In genomic region chr4:41726826-41727621, GRCm38 (mm10) we compare ENCODE assay signal across 18 mouse cellular contexts. TPM values are rescaled to one million over a fixed set of nuclear protein-coding genes. Genes with fewer than 3 reads are reported as not detected.
DNase-seq lines count a peak whose midpoint lies in the region; ATAC-seq lines count a peak whose summit lies in the region.
"Had no signal": no experiment of that assay in that cellular context is flagged by ENCODE, and none has a peak within 500 bp of the region (broad histone marks: within the 10 kb centered on the region; RNA-seq: fewer than 3 reads in every experiment).

No protein-coding gene starts in this region.

- H3K36me3 ChIP-seq in hindbrain, embryonic 10.5 days = no peaks in the 10 kb centered on the region
- H3K36me3 ChIP-seq in hindbrain, embryonic 16.5 days (ENCODE audit: control insufficient read depth, insufficient read depth, low read length) = no peaks in the 10 kb centered on the region
- no peaks in the 10 kb centered on the region for H3K36me3 ChIP-seq in hindbrain, embryonic 11.5 days (ENCODE audit: control insufficient read depth, insufficient read depth, low read length)
- H3K36me3 ChIP-seq in midbrain, embryonic 14.5 days (ENCODE audit: control insufficient read depth, insufficient read depth, low read length) = no peaks in the 10 kb centered on the region
- H3K36me3 ChIP-seq: heart, embryonic 15.5 days had no signal

- peaks cover 41% of the 10 kb centered on the region for H3K4me1 ChIP-seq in hindbrain, embryonic 10.5 days (replicated peaks)
- peaks cover 21% of the 10 kb centered on the region for H3K4me1 ChIP-seq in hindbrain, embryonic 16.5 days (ENCODE audit: control insufficient read depth, insufficient read depth, low read depth, low read length)
- H3K4me1 ChIP-seq in hindbrain, embryonic 11.5 days (replicated peaks; ENCODE audit: control insufficient read depth, insufficient read depth, low read length) = peaks cover 16% of the 10 kb centered on the region
- peaks cover 16% of the 10 kb centered on the region for H3K4me1 ChIP-seq in midbrain, embryonic 14.5 days (ENCODE audit: control insufficient read depth, insufficient read depth, low read length)

- no peak for ATAC-seq in hindbrain, embryonic 16.5 days
- peak; percentile 62 for ATAC-seq in hindbrain, embryonic 11.5 days (ENCODE audit: low FRiP score)
- no peak for ATAC-seq in midbrain, embryonic 14.5 days (ENCODE audit: low FRiP score, low TSS enrichment)
- no peak for ATAC-seq in megakaryocyte progenitor cell, adult 5-6 weeks (replicated peaks; ENCODE audit: poor library complexity)
- ATAC-seq in granulocyte monocyte progenitor cell, adult 5-6 weeks (replicated peaks; ENCODE audit: poor library complexity, severe bottlenecking) = no peak
- ATAC-seq: lung, postnatal 0 days had no signal

- peak; percentile 48 for DNase-seq in hindbrain, embryonic 10.5 days (ENCODE audit: low spot score)
- peak; percentile 46 for DNase-seq in embryo, embryonic 11 days
- DNase-seq in hindbrain, embryonic 11.5 days (ENCODE audit: low spot score) = peak; percentile 55
- no peak for DNase-seq in midbrain, embryonic 14.5 days
- DNase-seq in layer of hippocampus, adult 9-10 months (ENCODE audit: low spot score) = no peak
- DNase-seq: adrenal gland, postnatal 36 days; cerebellum, postnatal 25 days; gastrocnemius, postnatal 36 days; kidney, adult 2 months; kidney, postnatal 4 days had no signal

- H3K9me3 ChIP-seq in hindbrain, embryonic 10.5 days = no peaks in the 10 kb centered on the region
- no peaks in the 10 kb centered on the region for H3K9me3 ChIP-seq in hindbrain, embryonic 16.5 days (ENCODE audit: control insufficient read depth, low read length)
- H3K9me3 ChIP-seq in hindbrain, embryonic 11.5 days (ENCODE audit: control insufficient read depth, low read length) = no peaks in the 10 kb centered on the region
- no peaks in the 10 kb centered on the region for H3K9me3 ChIP-seq in midbrain, embryonic 14.5 days (ENCODE audit: control insufficient read depth, low read length)
- H3K9me3 ChIP-seq: heart, embryonic 15.5 days had no signal

- peak overlapping the region; percentile 29; the same call in 1 of the 2 replicates for H3K4me3 ChIP-seq in hindbrain, embryonic 10.5 days
- no peak overlapping the region for H3K4me3 ChIP-seq in hindbrain, embryonic 16.5 days (ENCODE audit: low read length)
- H3K4me3 ChIP-seq in hindbrain, embryonic 11.5 days (ENCODE audit: low read depth, low read length) = no peak overlapping the region
- H3K4me3 ChIP-seq in midbrain, embryonic 14.5 days (replicated peaks; ENCODE audit: low read depth, low read length) = no peak overlapping the region
- H3K4me3 ChIP-seq: heart, embryonic 15.5 days had no signal

- no peak overlapping the region for H3K9ac ChIP-seq in hindbrain, embryonic 16.5 days (ENCODE audit: low read depth, low read length)
- no peak overlapping the region; the same call in 1 of the 2 replicates for H3K9ac ChIP-seq in hindbrain, embryonic 11.5 days (ENCODE audit: low read depth, low read length)
- no peak overlapping the region; the same call in 1 of the 2 replicates for H3K9ac ChIP-seq in midbrain, embryonic 14.5 days (replicated peaks; ENCODE audit: low read length)
- H3K9ac ChIP-seq: heart, embryonic 15.5 days; liver, embryonic 14.5 days had no signal

- peaks cover 85% of the 10 kb centered on the region for H3K27me3 ChIP-seq in hindbrain, embryonic 10.5 days (ENCODE audit: insufficient read depth, poor library complexity, severe bottlenecking)
- H3K27me3 ChIP-seq in hindbrain, embryonic 16.5 days (replicated peaks; ENCODE audit: control insufficient read depth, insufficient read depth, low read length) = peaks cover 45% of the 10 kb centered on the region
- peaks cover 66% of the 10 kb centered on the region for H3K27me3 ChIP-seq in hindbrain, embryonic 11.5 days (ENCODE audit: control insufficient read depth, insufficient read depth, low read length)
- peaks cover 70% of the 10 kb centered on the region for H3K27me3 ChIP-seq in midbrain, embryonic 14.5 days (ENCODE audit: control insufficient read depth, insufficient read depth, low read length)

- H3K4me2 ChIP-seq in hindbrain, embryonic 16.5 days (ENCODE audit: low read length) = no peak overlapping the region
- H3K4me2 ChIP-seq in hindbrain, embryonic 11.5 days (replicated peaks; ENCODE audit: low read depth, low read length) = no peak overlapping the region
- H3K4me2 ChIP-seq in midbrain, embryonic 14.5 days (ENCODE audit: low read length) = peak overlapping the region; percentile 27
- H3K4me2 ChIP-seq: heart, embryonic 15.5 days had no signal

- WGBS in hindbrain, embryonic 10.5 days = 17% methylated on average over 20 of the region's 20 CpGs
- 11% methylated on average over 20 of the region's 20 CpGs for WGBS in hindbrain, embryonic 16.5 days
- 17% methylated on average over 20 of the region's 20 CpGs for WGBS in hindbrain, embryonic 11.5 days
- WGBS in midbrain, embryonic 14.5 days = 16% methylated on average over 20 of the region's 20 CpGs

- peak overlapping the region; percentile 45; the same call in 1 of the 2 replicates for H3K27ac ChIP-seq in hindbrain, embryonic 10.5 days
- H3K27ac ChIP-seq in hindbrain, embryonic 16.5 days (ENCODE audit: low read depth, low read length) = no peak overlapping the region
- H3K27ac ChIP-seq in hindbrain, embryonic 11.5 days (ENCODE audit: low read depth, low read length) = no peak overlapping the region
- no peak overlapping the region for H3K27ac ChIP-seq in midbrain, embryonic 14.5 days (replicated peaks; ENCODE audit: low read depth, low read length)
- H3K27ac ChIP-seq: heart, embryonic 15.5 days; liver, embryonic 14.5 days had no signal

RNA-seq across cellular contexts. Expression of gene Arid3c, which starts 3.9 kb away (rescaled TPM):
- 0.36 and 0.88 TPM in 2 replicates for polyA plus RNA-seq in hindbrain, embryonic 10.5 days (2016; fragmentation: Nextera tagmentation; extraction: Ambion mirVana)
- 0.76 and 0.84 TPM in 2 replicates for polyA plus RNA-seq in hindbrain, embryonic 16.5 days (2015; fragmentation: Nextera tagmentation; extraction: Ambion mirVana)
- 0.68 and 0.93 TPM in 2 replicates for polyA plus RNA-seq in hindbrain, embryonic 11.5 days (2014; fragmentation: Nextera tagmentation; extraction: Ambion mirVana)
- polyA plus RNA-seq in midbrain, embryonic 14.5 days (2014; fragmentation: Nextera tagmentation; extraction: Ambion mirVana) = 0.47 and 0.70 TPM in 2 replicates
- total RNA-seq in megakaryocyte progenitor cell, adult 5-6 weeks (2015) = not detected in 2 replicates
- not detected in 2 replicates for total RNA-seq in megakaryocyte progenitor cell, adult 5-6 weeks (2017)
- not detected in 2 replicates for total RNA-seq in granulocyte monocyte progenitor cell, adult 5-6 weeks (2014; fragmentation: Nextera tagmentation)
- not detected in 2 replicates for total RNA-seq in granulocyte monocyte progenitor cell, adult 5-6 weeks (2017)
- total RNA-seq: adrenal gland, postnatal 36 days; gastrocnemius, postnatal 36 days; monocyte, adult 5-6 weeks had no signal
- polyA plus RNA-seq: heart, embryonic 15.5 days; kidney, adult 2 months; limb, embryonic 11.5 days; liver, embryonic 14.5 days had no signal

RNA-seq across cellular contexts. Expression of gene Dctn3, which starts 4.1 kb away (rescaled TPM):
- 171 and 232 TPM in 2 replicates for polyA plus RNA-seq in hindbrain, embryonic 10.5 days (2016; fragmentation: Nextera tagmentation; extraction: Ambion mirVana)
- polyA plus RNA-seq in hindbrain, embryonic 16.5 days (2015; fragmentation: Nextera tagmentation; extraction: Ambion mirVana) = 309 and 323 TPM in 2 replicates
- polyA plus RNA-seq in hindbrain, embryonic 11.5 days (2014; fragmentation: Nextera tagmentation; extraction: Ambion mirVana) = 187 and 192 TPM in 2 replicates
- polyA plus RNA-seq in midbrain, embryonic 14.5 days (2014; fragmentation: Nextera tagmentation; extraction: Ambion mirVana) = 249 and 299 TPM in 2 replicates
- 57.9 and 75.6 TPM in 2 replicates for total RNA-seq in megakaryocyte progenitor cell, adult 5-6 weeks (2015)
- 73.4 and 94.6 TPM in 2 replicates for total RNA-seq in megakaryocyte progenitor cell, adult 5-6 weeks (2017)
- 56.6 and 61.4 TPM in 2 replicates for total RNA-seq in granulocyte monocyte progenitor cell, adult 5-6 weeks (2014; fragmentation: Nextera tagmentation)
- total RNA-seq in granulocyte monocyte progenitor cell, adult 5-6 weeks (2017) = 45.6 and 72.8 TPM in 2 replicates

RNA-seq across cellular contexts. Expression of gene Rpp25l, which starts 13.7 kb away (rescaled TPM):
- 89.7 and 96.6 TPM in 2 replicates for polyA plus RNA-seq in hindbrain, embryonic 10.5 days (2016; fragmentation: Nextera tagmentation; extraction: Ambion mirVana)
- polyA plus RNA-seq in hindbrain, embryonic 16.5 days (2015; fragmentation: Nextera tagmentation; extraction: Ambion mirVana) = 63.6 and 65.2 TPM in 2 replicates
- 80.0 and 84.1 TPM in 2 replicates for polyA plus RNA-seq in hindbrain, embryonic 11.5 days (2014; fragmentation: Nextera tagmentation; extraction: Ambion mirVana)
- polyA plus RNA-seq in midbrain, embryonic 14.5 days (2014; fragmentation: Nextera tagmentation; extraction: Ambion mirVana) = 62.2 and 64.1 TPM in 2 replicates
- 17.5 and 24.4 TPM in 2 replicates for total RNA-seq in megakaryocyte progenitor cell, adult 5-6 weeks (2015)
- total RNA-seq in megakaryocyte progenitor cell, adult 5-6 weeks (2017) = 22.5 and 23.0 TPM in 2 replicates
- 23.0 and 45.3 TPM in 2 replicates for total RNA-seq in granulocyte monocyte progenitor cell, adult 5-6 weeks (2014; fragmentation: Nextera tagmentation)
- 15.0 and 20.1 TPM in 2 replicates for total RNA-seq in granulocyte monocyte progenitor cell, adult 5-6 weeks (2017)

RNA-seq across cellular contexts. Expression of gene Il11ra1, which starts 27.2 kb away (rescaled TPM):
- 84.3 and 91.4 TPM in 2 replicates for polyA plus RNA-seq in hindbrain, embryonic 10.5 days (2016; fragmentation: Nextera tagmentation; extraction: Ambion mirVana)
- polyA plus RNA-seq in hindbrain, embryonic 16.5 days (2015; fragmentation: Nextera tagmentation; extraction: Ambion mirVana) = 46.4 and 46.6 TPM in 2 replicates
- 83.7 TPM in 2 replicates for polyA plus RNA-seq in hindbrain, embryonic 11.5 days (2014; fragmentation: Nextera tagmentation; extraction: Ambion mirVana)
- 28.1 and 32.1 TPM in 2 replicates for polyA plus RNA-seq in midbrain, embryonic 14.5 days (2014; fragmentation: Nextera tagmentation; extraction: Ambion mirVana)
- total RNA-seq in megakaryocyte progenitor cell, adult 5-6 weeks (2015) = 28.2 and 46.9 TPM in 2 replicates
- 132 and 149 TPM in 2 replicates for total RNA-seq in megakaryocyte progenitor cell, adult 5-6 weeks (2017)
- total RNA-seq in granulocyte monocyte progenitor cell, adult 5-6 weeks (2014; fragmentation: Nextera tagmentation) = 66.9 and 71.4 TPM in 2 replicates
- 102 and 103 TPM in 2 replicates for total RNA-seq in granulocyte monocyte progenitor cell, adult 5-6 weeks (2017)

RNA-seq across cellular contexts. Expression of gene Galt, which starts 28.0 kb away (rescaled TPM):
- 22.9 and 24.3 TPM in 2 replicates for polyA plus RNA-seq in hindbrain, embryonic 10.5 days (2016; fragmentation: Nextera tagmentation; extraction: Ambion mirVana)
- polyA plus RNA-seq in hindbrain, embryonic 16.5 days (2015; fragmentation: Nextera tagmentation; extraction: Ambion mirVana) = 60.9 and 61.8 TPM in 2 replicates
- polyA plus RNA-seq in hindbrain, embryonic 11.5 days (2014; fragmentation: Nextera tagmentation; extraction: Ambion mirVana) = 24.0 and 26.1 TPM in 2 replicates
- polyA plus RNA-seq in midbrain, embryonic 14.5 days (2014; fragmentation: Nextera tagmentation; extraction: Ambion mirVana) = 38.8 and 51.5 TPM in 2 replicates
- total RNA-seq in megakaryocyte progenitor cell, adult 5-6 weeks (2015) = 31.5 and 34.7 TPM in 2 replicates
- 26.1 and 36.4 TPM in 2 replicates for total RNA-seq in megakaryocyte progenitor cell, adult 5-6 weeks (2017)
- 26.7 and 27.2 TPM in 2 replicates for total RNA-seq in granulocyte monocyte progenitor cell, adult 5-6 weeks (2014; fragmentation: Nextera tagmentation)
- total RNA-seq in granulocyte monocyte progenitor cell, adult 5-6 weeks (2017) = 33.0 and 39.2 TPM in 2 replicates

Comparison
In these comparisons a context has a peak if more than half of its experiments do, and no peak if none do; other contexts are left out.
1. DNase-seq: peak in hindbrain, embryonic 10.5 days (single experiment), embryo, embryonic 11 days (single experiment) and hindbrain, embryonic 11.5 days (single experiment); none in midbrain, embryonic 14.5 days (single experiment) and layer of hippocampus, adult 9-10 months (single experiment).